Mouse (Mus musculus) telencephalon, adult 2 months (tissue): Measurements from ENCODE around the gene Gm20388.

ENCODE experiments used
- DNase-seq: peaks from one replicate; pipeline ENCODE4 v3.0.0-alpha.2; 2011; ENCODE audit warnings: low read depth, low spot score

Gene Gm20388

GRCm38 (mm10) chr8:122917531-122918392, 3007.1 kb downstream of the Gm20388 start:
- no peak for DNase-seq

- DNase-seq, result no peak
Observed at GRCm38 (mm10) chr8:122918438-122919107, 3007.9 kb downstream of the Gm20388 start.

- DNase-seq, result no peak
Observed at GRCm38 (mm10) chr8:122920890-122921289, 3010.2 kb downstream of the Gm20388 start.

GRCm38 (mm10) chr8:122922945-122923344, 3012.3 kb downstream of the Gm20388 start:
- no peak for DNase-seq

GRCm38 (mm10) chr8:122923431-122924090, 3012.9 kb downstream of the Gm20388 start:
- DNase-seq, result no peak

GRCm38 (mm10) chr8:122924091-122924490, 3013.4 kb downstream of the Gm20388 start:
- no peak for DNase-seq

GRCm38 (mm10) chr8:122925939-122926722, 3015.5 kb downstream of the Gm20388 start:
- no peak for DNase-seq

GRCm38 (mm10) chr8:122926782-122927181, 3016.1 kb downstream of the Gm20388 start:
- DNase-seq, result no peak

GRCm38 (mm10) chr8:122927841-122928240, 3017.2 kb downstream of the Gm20388 start:
- DNase-seq, result no peak

GRCm38 (mm10) chr8:122928631-122929224, 3018.1 kb downstream of the Gm20388 start:
- no peak for DNase-seq

GRCm38 (mm10) chr8:122931834-122932560, 3021.4 kb downstream of the Gm20388 start:
- DNase-seq, result peak; percentile 96

GRCm38 (mm10) chr8:122932561-122932959, 3021.9 kb downstream of the Gm20388 start:
- DNase-seq, result no peak

GRCm38 (mm10) chr8:122933973-122934372, 3023.3 kb downstream of the Gm20388 start:
- no peak for DNase-seq

- DNase-seq, result no peak
Observed at GRCm38 (mm10) chr8:122935118-122935517, 3024.5 kb downstream of the Gm20388 start.

- no peak for DNase-seq
Observed at GRCm38 (mm10) chr8:122935912-122936311, 3025.3 kb downstream of the Gm20388 start.

- no peak for DNase-seq
Observed at GRCm38 (mm10) chr8:122937545-122938053, 3027.0 kb downstream of the Gm20388 start.

GRCm38 (mm10) chr8:122938170-122938569, 3027.5 kb downstream of the Gm20388 start:
- DNase-seq, result no peak

GRCm38 (mm10) chr8:122938591-122938990, 3027.9 kb downstream of the Gm20388 start:
- no peak for DNase-seq

GRCm38 (mm10) chr8:122942803-122943713, 3032.4 kb downstream of the Gm20388 start:
- peak; percentile 55 for DNase-seq
